Mouse (Mus musculus): ENCODE measurements around the gene Pde7b.

DNA sequence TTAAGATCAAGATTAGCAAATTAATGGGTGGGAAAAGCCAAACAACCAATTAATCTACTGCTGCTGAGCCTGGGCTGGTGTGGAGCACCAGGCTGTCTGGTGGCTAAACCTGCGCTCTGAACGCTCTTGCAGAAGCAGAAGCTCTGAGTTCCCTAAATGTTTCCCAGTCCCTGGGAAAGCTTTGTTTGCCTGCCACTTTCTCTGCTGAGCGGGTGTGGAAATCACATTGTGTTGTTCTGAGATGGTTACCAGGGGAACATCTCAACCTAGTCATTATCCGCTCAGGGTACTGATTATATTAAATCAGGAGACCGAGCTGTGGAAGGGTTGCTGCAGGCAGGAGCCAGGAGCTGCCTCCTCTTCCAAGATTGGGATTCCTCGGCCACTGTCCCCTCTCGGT, 250.0 kb downstream of the Pde7b start:
- no peak for TF ChIP-seq EP300 (IDR thresholded peaks at IDR 0.05; ENCODE audit: low read depth)
- TF ChIP-seq CTCF (IDR thresholded peaks at IDR 0.05; ENCODE audit: low read depth): no peak
